ENCODE assay signal across 8 mouse cellular contexts in genomic region chr3:121762056-121762852, GRCm38 (mm10). TPM values are rescaled to one million over a fixed set of nuclear protein-coding genes. Genes with fewer than 3 reads are reported as not detected.
DNase-seq lines count a peak whose midpoint lies in the region; ATAC-seq and TF ChIP-seq lines count a peak whose summit lies in the region.

No protein-coding gene starts in this region.

- H3K27ac ChIP-seq in left cerebral cortex, adult 2 months: no peak overlapping the region
- H3K27ac ChIP-seq in hindbrain, embryonic 16.5 days (ENCODE audit: low read depth, low read length): no peak overlapping the region
- H3K27ac ChIP-seq in midbrain, embryonic 14.5 days (replicated peaks; ENCODE audit: low read depth, low read length): no peak overlapping the region

- peak; percentile 66 for TF ChIP-seq CTCF in left cerebral cortex, adult 2 months (IDR thresholded peaks at IDR 0.05)

- peak; percentile 46 for DNase-seq in CD4-positive, CD25-positive, alpha-beta regulatory T cell, adult 2 months (ENCODE audit: low read depth, low spot score)
- no peak for DNase-seq in left cerebral cortex, adult 2 months (ENCODE audit: extremely low spot score in 1 of 2, low spot score in 2 of 2)
- no peak for DNase-seq in left cerebral cortex, postnatal 36 days (ENCODE audit: low spot score in 2 of 2)
- peak; percentile 79 for DNase-seq in midbrain, embryonic 14.5 days
- DNase-seq in right cerebral cortex, postnatal 14 days: no peak

- 65% methylated on average over 4 of the region's 4 CpGs for WGBS in hindbrain, embryonic 16.5 days
- 68% methylated on average over 4 of the region's 4 CpGs for WGBS in midbrain, embryonic 14.5 days

- peaks cover 17% of the 10 kb centered on the region for H3K36me3 ChIP-seq in hindbrain, embryonic 16.5 days (ENCODE audit: control insufficient read depth, insufficient read depth, low read length)
- H3K36me3 ChIP-seq in midbrain, embryonic 14.5 days (ENCODE audit: control insufficient read depth, insufficient read depth, low read length): peaks cover 39% of the 10 kb centered on the region

- H3K9ac ChIP-seq in hindbrain, embryonic 16.5 days (ENCODE audit: low read depth, low read length): no peak overlapping the region
- H3K9ac ChIP-seq in midbrain, embryonic 14.5 days (replicated peaks; ENCODE audit: low read length): no peak overlapping the region

- intact Hi-C loops in left cerebral cortex, adult 2 months (cut with DNase I): loop anchor here (2.0 to 10.0 kb wide), 3 partner anchors 225 to 587 kb away; partner anchors contain the start of gene Rwdd3
- intact Hi-C loops in left cerebral cortex, postnatal 36 days (cut with DNase I): loop anchor here (10.0 kb wide), 1 partner anchor 457 kb away; no protein-coding TSS in a partner anchor

- ATAC-seq in CD4-positive, CD25-positive, alpha-beta regulatory T cell, adult 4 months: no peak
- peak; percentile 82 for ATAC-seq in hindbrain, embryonic 16.5 days
- ATAC-seq in midbrain, embryonic 14.5 days (ENCODE audit: low FRiP score, low TSS enrichment): no peak
- ATAC-seq in inflammation-experienced regulatory T-cells, adult 6 months: no peak

- H3K4me2 ChIP-seq in hindbrain, embryonic 16.5 days (ENCODE audit: low read length): no peak overlapping the region
- no peak overlapping the region for H3K4me2 ChIP-seq in midbrain, embryonic 14.5 days (ENCODE audit: low read length)

- no peaks in the 10 kb centered on the region for H3K9me3 ChIP-seq in hindbrain, embryonic 16.5 days (ENCODE audit: control insufficient read depth, low read length)
- no peaks in the 10 kb centered on the region for H3K9me3 ChIP-seq in midbrain, embryonic 14.5 days (ENCODE audit: control insufficient read depth, low read length)

- no peak overlapping the region for H3K4me3 ChIP-seq in left cerebral cortex, adult 2 months
- no peak overlapping the region for H3K4me3 ChIP-seq in hindbrain, embryonic 16.5 days (ENCODE audit: low read length)
- H3K4me3 ChIP-seq in midbrain, embryonic 14.5 days (replicated peaks; ENCODE audit: low read depth, low read length): no peak overlapping the region

- no peaks in the 10 kb centered on the region for H3K27me3 ChIP-seq in hindbrain, embryonic 16.5 days (replicated peaks; ENCODE audit: control insufficient read depth, insufficient read depth, low read length)
- no peaks in the 10 kb centered on the region for H3K27me3 ChIP-seq in midbrain, embryonic 14.5 days (ENCODE audit: control insufficient read depth, insufficient read depth, low read length)

- no peaks in the 10 kb centered on the region for H3K4me1 ChIP-seq in hindbrain, embryonic 16.5 days (ENCODE audit: control insufficient read depth, insufficient read depth, low read depth, low read length)
- H3K4me1 ChIP-seq in midbrain, embryonic 14.5 days (ENCODE audit: control insufficient read depth, insufficient read depth, low read length): no peaks in the 10 kb centered on the region

RNA-seq across cellular contexts. Expression of gene F3, which starts 38.9 kb away (rescaled TPM):
- polyA plus RNA-seq in CD4-positive, CD25-positive, alpha-beta regulatory T cell, adult 4 months (2017; shearing (Covaris generic)): not detected
- 10 to 100 TPM; 49.4 to 61.8 TPM for total RNA-seq in left cerebral cortex, adult 2 months (2021)
- 10 to 100 TPM; 46.1 to 50.9 TPM for total RNA-seq in left cerebral cortex, postnatal 36 days (2021)
- 11.4 and 11.6 TPM in 2 replicates for polyA plus RNA-seq in hindbrain, embryonic 16.5 days (2015; fragmentation: Nextera tagmentation; extraction: Ambion mirVana)
- 6.9 and 7.2 TPM in 2 replicates for polyA plus RNA-seq in midbrain, embryonic 14.5 days (2014; fragmentation: Nextera tagmentation; extraction: Ambion mirVana)
- under 1 TPM in 1 of 3 experiments, not detected in 2; 0.43 TPM for polyA plus RNA-seq in inflammation-experienced regulatory T-cells, adult 6 months (2017; shearing (Covaris generic))

RNA-seq across cellular contexts. Expression of gene Abcd3, which starts 52.8 kb away (rescaled TPM):
- 10 to 100 TPM; 13.5 to 15.4 TPM for polyA plus RNA-seq in CD4-positive, CD25-positive, alpha-beta regulatory T cell, adult 4 months (2017; shearing (Covaris generic))
- total RNA-seq in left cerebral cortex, adult 2 months (2021): 10 to 100 TPM; 48.6 to 49.7 TPM
- 10 to 100 TPM; 46.4 to 53.1 TPM for total RNA-seq in left cerebral cortex, postnatal 36 days (2021)
- 84.4 and 85.7 TPM in 2 replicates for polyA plus RNA-seq in hindbrain, embryonic 16.5 days (2015; fragmentation: Nextera tagmentation; extraction: Ambion mirVana)
- polyA plus RNA-seq in midbrain, embryonic 14.5 days (2014; fragmentation: Nextera tagmentation; extraction: Ambion mirVana): 59.1 and 75.1 TPM in 2 replicates
- polyA plus RNA-seq in inflammation-experienced regulatory T-cells, adult 6 months (2017; shearing (Covaris generic)): 10 to 100 TPM in 2 of 3 experiments, 1 to 10 TPM in 1; 9.1 to 16.0 (median 11.7) TPM

Comparison
In these comparisons a context has a peak if more than half of its experiments do, and no peak if none do; other contexts are left out.
1. DNase-seq: peak in CD4-positive, CD25-positive, alpha-beta regulatory T cell, adult 2 months (single experiment) and midbrain, embryonic 14.5 days (single experiment); none in left cerebral cortex, adult 2 months (0 of 2), left cerebral cortex, postnatal 36 days (0 of 2) and right cerebral cortex, postnatal 14 days (single experiment).